8 mouse cellular contexts compared by ENCODE assay signal in the genomic region with DNA sequence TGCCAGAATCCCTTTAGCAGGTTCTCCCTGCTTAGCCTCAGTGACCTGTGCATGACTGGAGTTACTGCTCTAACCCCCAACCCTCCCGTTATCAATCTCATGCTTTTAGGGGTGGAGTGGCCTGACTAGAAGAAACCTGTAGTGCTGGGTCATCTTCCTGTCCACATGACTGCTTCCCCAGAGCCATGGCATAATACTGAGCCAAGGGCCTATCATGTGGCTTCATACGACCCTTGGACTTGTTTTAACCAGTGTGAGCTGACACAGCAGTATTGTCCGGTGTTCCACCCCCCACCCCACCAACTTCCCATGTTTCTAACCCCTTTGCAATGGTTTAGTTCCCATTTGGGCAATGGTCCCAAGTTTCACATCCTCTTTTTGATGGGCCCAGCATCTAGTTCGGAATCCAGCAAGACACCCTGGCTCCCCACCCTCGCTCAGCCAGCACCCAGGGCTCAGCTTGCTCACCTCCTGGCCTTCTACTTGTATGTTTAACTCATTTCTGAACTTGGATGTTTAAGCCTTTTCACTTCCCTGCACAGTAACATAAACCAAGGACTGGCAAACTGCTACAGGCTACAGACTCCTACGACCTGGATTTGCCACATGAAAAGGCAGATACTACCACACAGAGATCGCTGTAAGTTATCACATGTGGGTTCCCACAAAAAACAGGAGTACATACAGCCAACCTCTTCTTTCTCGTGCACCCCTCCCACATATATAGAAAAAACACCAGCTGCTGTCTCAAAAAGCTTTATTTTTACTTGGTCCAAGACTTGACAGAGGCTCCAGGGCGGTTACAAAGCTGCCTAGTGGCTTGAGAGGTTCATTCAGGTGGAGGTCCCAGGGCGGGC. TPM values are rescaled to one million over a fixed set of nuclear protein-coding genes. Genes with fewer than 3 reads are reported as not detected.
DNase-seq lines count a peak whose midpoint lies in the region; ATAC-seq and TF ChIP-seq lines count a peak whose summit lies in the region.

No protein-coding gene starts in this region.

- no peaks in the 10 kb centered on the region for H3K27me3 ChIP-seq in intestine, embryonic 14.5 days (replicated peaks; ENCODE audit: control insufficient read depth, insufficient read depth, low read length)
- H3K27me3 ChIP-seq in liver, embryonic 16.5 days (ENCODE audit: control insufficient read depth, insufficient read depth, low read depth, low read length), result no peaks in the 10 kb centered on the region

- peak overlapping the region; percentile 67 for H3K4me3 ChIP-seq in embryonic fibroblast, embryonic 13.5 days (ENCODE audit: insufficient read depth, low read length)
- H3K4me3 ChIP-seq in intestine, embryonic 14.5 days (ENCODE audit: low read depth, low read length), result peak overlapping the region; percentile 92
- H3K4me3 ChIP-seq in liver, embryonic 16.5 days (ENCODE audit: low read depth, low read length), result peak overlapping the region; percentile 70
- no peak overlapping the region for H3K4me3 ChIP-seq in olfactory bulb, adult 2 months (ENCODE audit: insufficient read depth, low read depth, low read length)

- H3K36me3 ChIP-seq in intestine, embryonic 14.5 days (ENCODE audit: control insufficient read depth, insufficient read depth, low read length), result peaks cover 54% of the 10 kb centered on the region
- H3K36me3 ChIP-seq in liver, embryonic 16.5 days (ENCODE audit: control insufficient read depth, insufficient read depth), result peaks cover 27% of the 10 kb centered on the region

- WGBS in intestine, embryonic 14.5 days, result 50% methylated on average over 9 of the region's 10 CpGs
- 40% methylated on average over 10 of the region's 10 CpGs for WGBS in liver, embryonic 16.5 days (ENCODE audit: insufficient replicate concordance)
- WGBS in olfactory bulb, adult 2 months, result 42% methylated on average over 10 of the region's 10 CpGs

- DNase-seq in lung, adult 18-20 months, result peak; percentile 36 to 40
- no peak for DNase-seq in lung, postnatal 14 days
- DNase-seq in intestine, embryonic 14.5 days (ENCODE audit: low spot score), result peak; percentile 69
- DNase-seq in thymus, postnatal 36 days, result no peak
- DNase-seq in layer of hippocampus, adult 8-10 months (ENCODE audit: low spot score in 2 of 2), result no peak

- peak; percentile 85 for TF ChIP-seq POLR2A in embryonic fibroblast, embryonic 13.5 days (IDR thresholded peaks at IDR 0.05; ENCODE audit: low read depth, low read length)
- 0 out of 2 replicates have a peak, but pooled peaks have one; percentile 10 for TF ChIP-seq POLR2A in olfactory bulb, adult 2 months (IDR thresholded peaks at IDR 0.05; ENCODE audit: insufficient read depth, low read depth, low read length)

- no peaks in the 10 kb centered on the region for H3K9me3 ChIP-seq in intestine, embryonic 14.5 days (ENCODE audit: control insufficient read depth, low read length)
- H3K9me3 ChIP-seq in liver, embryonic 16.5 days (replicated peaks; ENCODE audit: control insufficient read depth, low read length), result no peaks in the 10 kb centered on the region

- peaks cover 5% of the 10 kb centered on the region; the same call in 1 of the 2 replicates for H3K4me1 ChIP-seq in embryonic fibroblast, embryonic 13.5 days (ENCODE audit: control insufficient read depth, insufficient read depth, low read length)
- H3K4me1 ChIP-seq in intestine, embryonic 14.5 days (replicated peaks; ENCODE audit: control insufficient read depth, insufficient read depth, low read length), result peaks cover 37% of the 10 kb centered on the region
- peaks cover 50% of the 10 kb centered on the region for H3K4me1 ChIP-seq in liver, embryonic 16.5 days (ENCODE audit: control insufficient read depth, low read depth, low read length)
- peaks cover 22% of the 10 kb centered on the region for H3K4me1 ChIP-seq in olfactory bulb, adult 2 months (ENCODE audit: control insufficient read depth, insufficient read depth, low read length)

- peak overlapping the region; percentile 63 for H3K4me2 ChIP-seq in intestine, embryonic 14.5 days (ENCODE audit: low read length)
- H3K4me2 ChIP-seq in liver, embryonic 16.5 days (ENCODE audit: low read depth, low read length), result peak overlapping the region; percentile 84

- peak overlapping the region; percentile 32; the same call in 1 of the 2 replicates for H3K9ac ChIP-seq in intestine, embryonic 14.5 days (ENCODE audit: low read length)
- peak overlapping the region; percentile 43 for H3K9ac ChIP-seq in liver, embryonic 16.5 days (ENCODE audit: low read depth, low read length)

- TF ChIP-seq CTCF in embryonic fibroblast, embryonic 13.5 days (IDR thresholded peaks at IDR 0.05; ENCODE audit: borderline replicate concordance, insufficient read depth, low read length), result no peak
- no peak for TF ChIP-seq CTCF in olfactory bulb, adult 2 months (IDR thresholded peaks at IDR 0.05; ENCODE audit: insufficient read depth, low read depth, low read length)

- ATAC-seq in intestine, embryonic 14.5 days (replicated peaks; ENCODE audit: low FRiP score, low TSS enrichment, low read depth), result no peak
- ATAC-seq in liver, embryonic 16.5 days (ENCODE audit: low read depth), result peak; percentile 15

- H3K27ac ChIP-seq in embryonic fibroblast, embryonic 13.5 days (ENCODE audit: insufficient read depth, low read length), result peak overlapping the region; percentile 73
- H3K27ac ChIP-seq in intestine, embryonic 14.5 days (ENCODE audit: low read depth), result no peak overlapping the region
- H3K27ac ChIP-seq in liver, embryonic 16.5 days (ENCODE audit: low read length), result peak overlapping the region; percentile 93
- no peak overlapping the region for H3K27ac ChIP-seq in olfactory bulb, adult 2 months (ENCODE audit: insufficient read depth, low read depth, low read length)

RNA-seq across cellular contexts. Expression of gene Ftl1, which starts 2.3 kb away (rescaled TPM):
- polyA plus RNA-seq in embryonic fibroblast, embryonic 13.5 days (2011; ENCODE audit: insufficient read length, low read depth, missing spikeins), result 3,506 and 4,699 TPM in 2 replicates
- polyA plus RNA-seq in intestine, embryonic 14.5 days (2014; fragmentation: Nextera tagmentation; extraction: Ambion mirVana), result 4,654 and 4,671 TPM in 2 replicates
- polyA plus RNA-seq in liver, embryonic 16.5 days (2015; fragmentation: Nextera tagmentation; extraction: Ambion mirVana), result 6,125 and 6,166 TPM in 2 replicates
- 553 and 835 TPM in 2 replicates for polyA plus RNA-seq in olfactory bulb, adult 2 months (2012; ENCODE audit: insufficient read depth, insufficient read length, low replicate concordance, missing spikeins)
- 100 to 1,000 TPM; 176 to 331 (median 227) TPM for total RNA-seq in layer of hippocampus, adult 8-10 months (2022)

RNA-seq across cellular contexts. Expression of gene Bax, which starts 9.3 kb away (rescaled TPM):
- 218 and 278 TPM in 2 replicates for polyA plus RNA-seq in embryonic fibroblast, embryonic 13.5 days (2011; ENCODE audit: insufficient read length, low read depth, missing spikeins)
- 134 and 139 TPM in 2 replicates for polyA plus RNA-seq in intestine, embryonic 14.5 days (2014; fragmentation: Nextera tagmentation; extraction: Ambion mirVana)
- 63.3 and 63.4 TPM in 2 replicates for polyA plus RNA-seq in liver, embryonic 16.5 days (2015; fragmentation: Nextera tagmentation; extraction: Ambion mirVana)
- not detected in 2 replicates for polyA plus RNA-seq in olfactory bulb, adult 2 months (2012; ENCODE audit: insufficient read depth, insufficient read length, low replicate concordance, missing spikeins)
- total RNA-seq in layer of hippocampus, adult 8-10 months (2022), result 10 to 100 TPM; 70.0 to 78.6 (median 73.2) TPM

RNA-seq across cellular contexts. Expression of gene Ruvbl2, which starts 19.5 kb away (rescaled TPM):
- 67.9 and 74.6 TPM in 2 replicates for polyA plus RNA-seq in embryonic fibroblast, embryonic 13.5 days (2011; ENCODE audit: insufficient read length, low read depth, missing spikeins)
- polyA plus RNA-seq in intestine, embryonic 14.5 days (2014; fragmentation: Nextera tagmentation; extraction: Ambion mirVana), result 164 and 174 TPM in 2 replicates
- 58.8 and 59.4 TPM in 2 replicates for polyA plus RNA-seq in liver, embryonic 16.5 days (2015; fragmentation: Nextera tagmentation; extraction: Ambion mirVana)
- not detected in 2 replicates for polyA plus RNA-seq in olfactory bulb, adult 2 months (2012; ENCODE audit: insufficient read depth, insufficient read length, low replicate concordance, missing spikeins)
- total RNA-seq in layer of hippocampus, adult 8-10 months (2022), result 10 to 100 TPM; 31.7 to 38.7 (median 35.4) TPM

RNA-seq across cellular contexts. Expression of gene Gys1, which starts 22.8 kb away (rescaled TPM):
- 47.6 and 58.2 TPM in 2 replicates for polyA plus RNA-seq in embryonic fibroblast, embryonic 13.5 days (2011; ENCODE audit: insufficient read length, low read depth, missing spikeins)
- 36.0 and 36.2 TPM in 2 replicates for polyA plus RNA-seq in intestine, embryonic 14.5 days (2014; fragmentation: Nextera tagmentation; extraction: Ambion mirVana)
- 7.6 and 8.9 TPM in 2 replicates for polyA plus RNA-seq in liver, embryonic 16.5 days (2015; fragmentation: Nextera tagmentation; extraction: Ambion mirVana)
- polyA plus RNA-seq in olfactory bulb, adult 2 months (2012; ENCODE audit: insufficient read depth, insufficient read length, low replicate concordance, missing spikeins), result not detected in 2 replicates
- total RNA-seq in layer of hippocampus, adult 8-10 months (2022), result 10 to 100 TPM; 16.0 to 23.3 (median 20.2) TPM

RNA-seq across cellular contexts. Expression of gene Tulp2, which starts 24.2 kb away (rescaled TPM):
- not detected in 2 replicates for polyA plus RNA-seq in embryonic fibroblast, embryonic 13.5 days (2011; ENCODE audit: insufficient read length, low read depth, missing spikeins)
- 1.8 and 2.3 TPM in 2 replicates for polyA plus RNA-seq in intestine, embryonic 14.5 days (2014; fragmentation: Nextera tagmentation; extraction: Ambion mirVana)
- polyA plus RNA-seq in liver, embryonic 16.5 days (2015; fragmentation: Nextera tagmentation; extraction: Ambion mirVana), result 0.41 and 0.75 TPM in 2 replicates
- not detected in 2 replicates for polyA plus RNA-seq in olfactory bulb, adult 2 months (2012; ENCODE audit: insufficient read depth, insufficient read length, low replicate concordance, missing spikeins)
- not detected for total RNA-seq in layer of hippocampus, adult 8-10 months (2022)

Comparison
In these comparisons a context has a peak if more than half of its experiments do, and no peak if none do; other contexts are left out.
1. DNase-seq: peak in lung, adult 18-20 months (2 of 2) and intestine, embryonic 14.5 days (single experiment); none in lung, postnatal 14 days (single experiment), thymus, postnatal 36 days (0 of 2) and layer of hippocampus, adult 8-10 months (0 of 2).
2. H3K27ac ChIP-seq: peak in embryonic fibroblast, embryonic 13.5 days (single experiment) and liver, embryonic 16.5 days (single experiment); none in intestine, embryonic 14.5 days (single experiment) and olfactory bulb, adult 2 months (single experiment).
3. RNA of gene Bax, which starts 9.3 kb away (polyA plus RNA-seq): 218 to 278 TPM in embryonic fibroblast, embryonic 13.5 days, 134 to 139 TPM in intestine, embryonic 14.5 days and 63.3 to 63.4 TPM in liver, embryonic 16.5 days; not detected in olfactory bulb, adult 2 months; every median in the first group is over 10 times any median in the second.
4. RNA of gene Ruvbl2, which starts 19.5 kb away (polyA plus RNA-seq): 164 to 174 TPM in intestine, embryonic 14.5 days, 67.9 to 74.6 TPM in embryonic fibroblast, embryonic 13.5 days and 58.8 to 59.4 TPM in liver, embryonic 16.5 days; not detected in olfactory bulb, adult 2 months; every median in the first group is over 10 times any median in the second.